Mouse (Mus musculus) midbrain, embryonic 15.5 days (tissue): ENCODE results near the gene Gm11146. TPM values are rescaled to one million over a fixed set of nuclear protein-coding genes. Genes with fewer than 3 reads are reported as not detected.

ENCODE experiments used
- ATAC-seq: fragments of 200-750 bp; cut with Nextera tagmentation; replicated peaks from 2 replicates; pipeline ENCODE4 v1.8.0; 2017; ENCODE audit warnings: moderate TSS enrichment
- H3K27ac ChIP-seq: fragments of 300-500 bp; sonication (generic); 2 replicates; pipeline ENCODE4 v1.5.1; 2015; ENCODE audit warnings: mild to moderate bottlenecking, inconsistent platforms
- H3K27me3 ChIP-seq: fragments of 300-500 bp; sonication (generic); replicated peaks from 2 replicates; pipeline ENCODE4 v1.6.1; 2015; ENCODE audit warnings: inconsistent platforms
- H3K36me3 ChIP-seq: fragments of 300-500 bp; sonication (generic); replicated peaks from 2 replicates; pipeline ENCODE4 v1.6.1; 2015; ENCODE audit warnings: inconsistent platforms
- H3K4me1 ChIP-seq: fragments of 300-500 bp; sonication (generic); 2 replicates; pipeline ENCODE4 v1.6.1; 2015; ENCODE audit warnings: inconsistent platforms
- H3K4me2 ChIP-seq: fragments of 300-500 bp; sonication (generic); 2 replicates; pipeline ENCODE4 v1.6.1; 2015; ENCODE audit warnings: inconsistent platforms, mild to moderate bottlenecking, moderate library complexity
- H3K4me3 ChIP-seq: fragments of 300-500 bp; sonication (generic); 2 replicates; pipeline ENCODE4 v1.5.1; 2015; ENCODE audit warnings: mild to moderate bottlenecking, inconsistent platforms
- H3K9ac ChIP-seq: fragments of 300-500 bp; sonication (generic); 2 replicates; pipeline ENCODE4 v1.6.1; 2015; ENCODE audit warnings: mild to moderate bottlenecking, inconsistent platforms
- H3K9me3 ChIP-seq: fragments of 300-500 bp; sonication (generic); 2 replicates; pipeline ENCODE4 v1.6.1; 2016; ENCODE audit warnings: inconsistent platforms
- WGBS: fragments of 180-500 bp; shearing (Covaris S2); methylation state at CpG from one replicate; pipeline ENCODE4 v1.1.7; 2015; ENCODE audit warnings: mixed read lengths; 5-methylcytosine and 5-hydroxymethylcytosine counted together
- polyA plus RNA-seq: library from polyadenylated mRNA; unstranded; fragments of >200 nt; fragmentation: Nextera tagmentation; extraction: Ambion mirVana; gene quantifications from 2 replicates; pipeline ENCODE4 v1.2.1, GENCODE M21; 2015

The Gm11146 gene
- polyA plus RNA-seq, 1 experiment from 2014 or later = not detected

GRCm38 (mm10) chr16:77598787-77599186 lies 3.1 kb downstream of the Gm11146 start:
- no peaks in the 10 kb centered on the region for H3K27me3 ChIP-seq
- WGBS = 66% methylated on average over 8 of the region's 8 CpGs
- H3K27ac ChIP-seq = peak overlapping the region; percentile 39; the same call in 1 of the 2 replicates
- no peak; the same call in 1 of the 2 replicates for ATAC-seq
- H3K9me3 ChIP-seq = no peaks in the 10 kb centered on the region
- peak overlapping the region; percentile 17 for H3K4me3 ChIP-seq
- peak overlapping the region; percentile 30 for H3K4me2 ChIP-seq
- no peak overlapping the region for H3K9ac ChIP-seq
- peaks cover 3% of the 10 kb centered on the region; the same call in 1 of the 2 replicates for H3K4me1 ChIP-seq
- no peaks in the 10 kb centered on the region for H3K36me3 ChIP-seq

DNA sequence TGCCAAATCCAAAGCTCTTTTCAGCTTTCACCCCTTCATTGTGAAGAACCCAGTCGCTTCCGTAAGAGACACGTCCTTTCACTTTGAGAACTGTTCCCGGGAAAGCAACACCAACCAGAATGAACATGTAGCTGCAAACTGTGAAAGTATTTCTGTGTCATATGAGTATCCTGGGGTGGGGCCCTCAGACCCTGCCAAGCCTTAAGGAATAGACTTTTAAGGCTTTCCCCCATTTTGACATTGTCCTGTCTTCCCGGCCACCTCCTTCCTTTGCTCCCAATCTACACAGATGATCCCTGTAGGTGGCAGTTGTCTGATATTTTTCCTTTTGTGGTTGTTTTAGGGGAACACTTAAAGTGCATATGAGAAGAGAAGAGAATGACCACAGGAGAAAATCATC lies 5.3 kb downstream of the Gm11146 start:
- no peaks in the 10 kb centered on the region for H3K27me3 ChIP-seq
- no peaks in the 10 kb centered on the region for H3K36me3 ChIP-seq
- WGBS = 32% methylated on average over 5 of the region's 5 CpGs
- H3K9me3 ChIP-seq = no peaks in the 10 kb centered on the region
- H3K4me1 ChIP-seq = peaks cover 9% of the 10 kb centered on the region
- peak overlapping the region; percentile 46 for H3K4me2 ChIP-seq
- H3K4me3 ChIP-seq = peak overlapping the region; percentile 39
- ATAC-seq = no peak
- H3K9ac ChIP-seq = peak overlapping the region; percentile 42; the same call in 1 of the 2 replicates
- H3K27ac ChIP-seq = peak overlapping the region; percentile 84

DNA sequence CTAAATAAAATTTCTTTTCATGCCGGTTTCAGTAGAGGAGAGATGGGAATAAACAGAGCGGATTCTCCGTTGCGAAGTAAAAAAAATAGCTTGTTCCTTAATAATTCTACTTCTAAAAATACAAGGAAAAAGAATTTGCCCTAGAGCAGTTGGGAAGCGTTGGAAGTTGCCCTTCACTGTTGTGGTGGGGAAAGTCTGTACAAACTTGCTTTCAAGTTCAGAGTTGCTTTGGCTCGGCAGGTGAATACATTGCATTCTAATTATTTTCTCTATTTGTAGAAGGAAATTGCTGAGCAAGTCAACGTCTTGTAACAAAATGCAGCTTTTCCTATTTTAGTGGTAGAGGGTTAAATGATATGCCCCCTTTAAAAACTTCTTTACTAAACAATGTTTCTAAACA lies 6.2 kb downstream of the Gm11146 start:
- Histone ChIP-seq H3K9ac (peak overlapping the region; percentile 38; the same call in 1 of the 2 replicates), H3K27ac (peak overlapping the region; percentile 89), H3K9me3 (no peaks in the 10 kb centered on the region), H3K27me3 (no peaks in the 10 kb centered on the region), H3K4me3 (peak overlapping the region; percentile 36), H3K36me3 (no peaks in the 10 kb centered on the region), H3K4me2 (peak overlapping the region; percentile 53), H3K4me1 (peaks cover 9% of the 10 kb centered on the region)
- ATAC-seq = no peak
- 52% methylated on average over 7 of the region's 7 CpGs for WGBS

GRCm38 (mm10) chr16:77594553-77594952 lies 7.3 kb downstream of the Gm11146 start:
- peak; percentile 67 for ATAC-seq
- peaks cover 9% of the 10 kb centered on the region for H3K4me1 ChIP-seq
- peak overlapping the region; percentile 36 for H3K4me3 ChIP-seq
- H3K4me2 ChIP-seq = peak overlapping the region; percentile 53
- H3K27ac ChIP-seq = peak overlapping the region; percentile 89
- H3K36me3 ChIP-seq = no peaks in the 10 kb centered on the region
- peak overlapping the region; percentile 42 for H3K9ac ChIP-seq
- no peaks in the 10 kb centered on the region for H3K27me3 ChIP-seq
- 24% methylated on average over 13 of the region's 13 CpGs for WGBS
- no peaks in the 10 kb centered on the region for H3K9me3 ChIP-seq

DNA sequence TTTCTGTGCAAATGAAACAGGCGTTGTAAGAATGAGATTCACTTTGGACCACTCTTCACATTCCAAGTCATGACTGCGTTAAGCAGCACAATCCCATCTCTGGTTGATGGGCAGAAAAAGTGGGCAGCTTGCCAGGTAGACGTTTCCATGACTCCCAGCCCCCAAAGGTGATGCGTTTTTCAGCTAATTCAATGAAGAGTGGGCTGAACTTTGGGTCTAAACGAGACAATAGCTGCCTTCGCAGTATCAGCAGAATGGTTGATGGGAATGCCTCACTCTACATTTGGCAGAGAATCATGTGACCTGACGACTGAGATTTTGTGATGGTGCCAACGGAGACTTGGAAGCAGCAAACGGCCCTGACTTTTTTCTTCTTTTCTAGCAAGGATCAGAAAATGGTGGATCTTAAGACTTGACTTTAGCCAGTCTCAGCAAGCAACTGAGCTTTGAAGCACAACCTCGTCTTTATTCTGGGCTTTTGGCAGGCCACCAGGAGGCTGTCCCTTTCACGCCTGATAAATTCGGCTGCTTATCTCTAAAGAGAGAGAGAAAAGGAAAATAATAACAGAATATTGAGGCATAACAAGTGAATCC lies 8.0 kb downstream of the Gm11146 start:
- WGBS = 11% methylated on average over 12 of the region's 12 CpGs
- Histone ChIP-seq H3K27ac (peak overlapping the region; percentile 89), H3K9ac (peak overlapping the region; percentile 41; the same call in 1 of the 2 replicates), H3K4me1 (peaks cover 9% of the 10 kb centered on the region), H3K27me3 (no peaks in the 10 kb centered on the region), H3K9me3 (no peaks in the 10 kb centered on the region), H3K4me2 (peak overlapping the region; percentile 53), H3K36me3 (no peaks in the 10 kb centered on the region), H3K4me3 (peak overlapping the region; percentile 36)
- peak; percentile 93 for ATAC-seq

GRCm38 (mm10) chr16:77592986-77593385 lies 8.9 kb downstream of the Gm11146 start:
- H3K4me3 ChIP-seq = peak overlapping the region; percentile 36; the same call in 1 of the 2 replicates
- H3K27ac ChIP-seq = peak overlapping the region; percentile 89
- peak; percentile 35 for ATAC-seq
- WGBS = 18% methylated on average over 3 of the region's 3 CpGs
- no peaks in the 10 kb centered on the region for H3K9me3 ChIP-seq
- H3K4me2 ChIP-seq = peak overlapping the region; percentile 53
- no peak overlapping the region for H3K9ac ChIP-seq
- no peaks in the 10 kb centered on the region for H3K27me3 ChIP-seq
- H3K4me1 ChIP-seq = peaks cover 9% of the 10 kb centered on the region
- H3K36me3 ChIP-seq = no peaks in the 10 kb centered on the region

DNA sequence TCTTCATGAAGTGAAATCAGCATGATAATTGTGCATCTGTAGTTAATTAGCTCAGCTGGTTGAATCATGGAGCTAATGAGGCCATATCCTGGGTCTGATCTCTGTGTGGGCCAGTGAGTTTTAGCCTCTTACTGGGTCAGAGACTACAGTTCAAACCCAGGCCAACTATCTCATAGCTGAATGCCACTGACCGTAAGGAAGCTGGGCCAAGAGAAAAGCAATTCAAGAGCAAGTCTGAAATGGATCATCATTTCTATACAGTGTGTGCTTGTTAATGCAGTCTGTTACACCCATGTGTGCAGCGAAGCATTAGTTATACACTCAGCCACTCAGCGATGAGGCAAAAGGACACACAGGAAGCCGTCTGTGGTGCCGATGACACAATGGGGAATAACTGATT lies 28.9 kb downstream of the Gm11146 start:
- Histone ChIP-seq H3K4me3 (no peak overlapping the region), H3K9me3 (no peaks in the 10 kb centered on the region), H3K4me1 (no peaks in the 10 kb centered on the region), H3K27ac (no peak overlapping the region), H3K27me3 (no peaks in the 10 kb centered on the region), H3K9ac (no peak overlapping the region), H3K4me2 (no peak overlapping the region), H3K36me3 (no peaks in the 10 kb centered on the region)
- no peak; the same call in 1 of the 2 replicates for ATAC-seq
- 68% methylated on average over 5 of the region's 5 CpGs for WGBS

DNA sequence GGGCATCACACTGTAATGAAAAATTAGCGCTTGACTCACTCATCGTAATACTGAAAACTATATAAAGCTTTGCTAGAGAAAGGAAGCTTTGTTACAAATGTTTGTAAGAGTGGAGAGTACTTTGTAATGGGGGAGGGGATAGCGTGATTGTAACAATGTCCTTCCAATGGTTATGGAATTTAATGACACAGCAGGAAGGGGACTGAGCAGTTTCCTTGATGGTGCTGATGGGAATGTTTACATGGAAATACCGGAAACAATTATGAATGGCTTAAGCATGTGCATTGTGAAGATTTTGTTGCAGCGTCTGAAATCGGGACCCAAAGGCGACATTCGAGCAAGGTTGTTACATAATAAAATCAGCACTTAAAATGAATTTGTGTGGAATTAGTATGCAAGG lies 32.4 kb downstream of the Gm11146 start:
- no peaks in the 10 kb centered on the region for H3K4me1 ChIP-seq
- no peak overlapping the region for H3K9ac ChIP-seq
- ATAC-seq = 0 out of 2 replicates have a peak, but pooled peaks have one; percentile 9
- H3K27me3 ChIP-seq = no peaks in the 10 kb centered on the region
- H3K4me2 ChIP-seq = no peak overlapping the region
- WGBS = 88% methylated on average over 8 of the region's 8 CpGs
- no peaks in the 10 kb centered on the region for H3K9me3 ChIP-seq
- no peak overlapping the region for H3K4me3 ChIP-seq
- H3K27ac ChIP-seq = no peak overlapping the region
- no peaks in the 10 kb centered on the region for H3K36me3 ChIP-seq

- Histone ChIP-seq H3K4me3 (no peak overlapping the region), H3K4me2 (no peak overlapping the region), H3K27ac (no peak overlapping the region), H3K9ac (no peak overlapping the region), H3K36me3 (no peaks in the 10 kb centered on the region), H3K27me3 (no peaks in the 10 kb centered on the region), H3K4me1 (no peaks in the 10 kb centered on the region), H3K9me3 (no peaks in the 10 kb centered on the region)
- 87% methylated on average over 3 of the region's 3 CpGs for WGBS
- no peak for ATAC-seq
These were observed 33.5 kb downstream of the Gm11146 start for GRCm38 (mm10) chr16:77568384-77568783.

DNA sequence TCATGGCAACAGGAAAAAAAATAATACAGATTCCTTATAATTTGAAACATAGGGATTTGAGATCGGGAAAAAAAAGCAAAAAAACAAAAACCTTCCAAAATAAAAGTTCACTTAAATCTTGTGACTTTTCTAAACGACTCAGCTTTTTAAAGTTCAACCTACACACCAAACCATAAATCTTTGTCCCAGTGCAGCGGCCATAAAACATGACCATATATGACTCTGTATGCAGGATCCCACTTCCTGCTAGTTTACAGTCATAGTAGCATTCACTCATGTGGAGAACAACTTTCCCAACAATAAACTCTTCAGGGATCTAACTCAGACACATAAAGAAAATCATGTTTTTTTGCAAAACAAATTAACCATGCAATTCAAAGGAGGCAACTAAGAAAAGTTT lies 39.0 kb downstream of the Gm11146 start:
- H3K4me1 ChIP-seq = no peaks in the 10 kb centered on the region
- 92% methylated on average over 3 of the region's 3 CpGs for WGBS
- H3K27ac ChIP-seq = no peak overlapping the region
- ATAC-seq = no peak
- no peak overlapping the region for H3K4me3 ChIP-seq
- H3K9ac ChIP-seq = no peak overlapping the region
- no peaks in the 10 kb centered on the region for H3K27me3 ChIP-seq
- no peak overlapping the region for H3K4me2 ChIP-seq
- no peaks in the 10 kb centered on the region for H3K9me3 ChIP-seq
- no peaks in the 10 kb centered on the region for H3K36me3 ChIP-seq

- Histone ChIP-seq H3K4me2 (no peak overlapping the region), H3K4me3 (no peak overlapping the region), H3K27me3 (no peaks in the 10 kb centered on the region), H3K9me3 (no peaks in the 10 kb centered on the region), H3K9ac (no peak overlapping the region), H3K27ac (no peak overlapping the region), H3K36me3 (no peaks in the 10 kb centered on the region), H3K4me1 (no peaks in the 10 kb centered on the region)
- WGBS = 88% methylated on average over 10 of the region's 10 CpGs
- no peak for ATAC-seq
These were observed 45.3 kb downstream of the Gm11146 start for GRCm38 (mm10) chr16:77556446-77557105.

GRCm38 (mm10) chr16:77551051-77551450 lies 50.8 kb downstream of the Gm11146 start:
- Histone ChIP-seq H3K27ac (no peak overlapping the region), H3K4me2 (no peak overlapping the region), H3K36me3 (no peaks in the 10 kb centered on the region), H3K4me3 (no peak overlapping the region), H3K9me3 (no peaks in the 10 kb centered on the region), H3K9ac (no peak overlapping the region), H3K27me3 (no peaks in the 10 kb centered on the region), H3K4me1 (no peaks in the 10 kb centered on the region)
- WGBS = 63% methylated on average over 3 of the region's 3 CpGs
- ATAC-seq = no peak
